Mouse (Mus musculus) CH12.LX (cell line): ENCODE data around the gene Runx2. TPM values are rescaled to one million over a fixed set of nuclear protein-coding genes. Genes with fewer than 3 reads are reported as not detected.

ENCODE experiments used
- DNase-seq: peaks from one replicate; pipeline ENCODE4 v3.0.0-alpha.2; 2013; ENCODE audit errors: extremely low read depth
- H3K27ac ChIP-seq: 2 replicates; pipeline ENCODE4 v1.5.1; 2012; ENCODE audit warnings: low read depth, mild to moderate bottlenecking, control low read depth, moderate library complexity; ENCODE audit not compliant: insufficient read depth
- H3K27me3 ChIP-seq: replicated peaks from 2 replicates; pipeline ENCODE3; 2012; ENCODE audit warnings: inconsistent platforms
- H3K36me3 ChIP-seq, 2 experiments: replicated peaks in 1 of 2; 2 replicates each; pipeline versions ENCODE3 to v1.6.1; 2012; ENCODE audit warnings: inconsistent platforms in 1 of 2, low read length in 1 of 2, mild to moderate bottlenecking in 1 of 2, mixed read lengths in 1 of 2, moderate library complexity in 1 of 2; ENCODE audit not compliant: control insufficient read depth in 1 of 2, insufficient read depth in 1 of 2
- H3K4me1 ChIP-seq, 2 experiments: 2 replicates each; pipeline ENCODE4 v1.6.1; 2012; ENCODE audit warnings: inconsistent platforms in 1 of 2, moderate library complexity in 1 of 2; ENCODE audit not compliant: insufficient read depth in 2 of 2, control insufficient read depth in 1 of 2
- H3K4me2 ChIP-seq: 2 replicates; pipeline ENCODE4 v1.6.1; 2012; ENCODE audit warnings: low read depth, mild to moderate bottlenecking, control low read depth; ENCODE audit not compliant: poor library complexity, insufficient read depth, severe bottlenecking
- H3K4me3 ChIP-seq, 3 experiments: fragments of 150-350 bp in 1 of 3; sonication (generic) in 1 of 3; replicated peaks in 1 of 3; 2 replicates each; pipeline versions ENCODE3 to v1.5.1; 2011 to 2012; ENCODE audit warnings: low read depth in 2 of 3, low read length in 2 of 3, mild to moderate bottlenecking in 2 of 3, moderate library complexity in 2 of 3, control low read depth in 1 of 3, improper control_type of control experiment in 1 of 3, inconsistent platforms in 1 of 3, mixed read lengths in 1 of 3; ENCODE audit not compliant: poor library complexity in 1 of 3
- H3K79me2 ChIP-seq: replicated peaks from 2 replicates; pipeline ENCODE4 v1.6.1; 2012; ENCODE audit warnings: mild to moderate bottlenecking, moderate library complexity; ENCODE audit not compliant: control insufficient read depth, poor library complexity, insufficient read depth, severe bottlenecking; ENCODE audit errors: extremely low read depth
- H3K9ac ChIP-seq: 2 replicates; pipeline ENCODE4 v1.6.1; 2012; ENCODE audit warnings: low read depth, mild to moderate bottlenecking, control low read depth, moderate library complexity; ENCODE audit not compliant: insufficient read depth
- H3K9me3 ChIP-seq: replicated peaks from 2 replicates; pipeline ENCODE3; 2012; ENCODE audit warnings: low read length, inconsistent platforms, mixed read lengths
- BHLHE40 ChIP-seq: IDR thresholded peaks from 2 replicates; pipeline ENCODE4 v1.6.1; 2011; ENCODE audit warnings: mild to moderate bottlenecking, low read depth, low read length, improper control_type of control experiment
- EP300 ChIP-seq: IDR thresholded peaks from 2 replicates; pipeline ENCODE4 v1.6.1; 2011; ENCODE audit warnings: low read length, improper control_type of control experiment
- HCFC1 ChIP-seq: IDR thresholded peaks from 2 replicates; pipeline ENCODE4 v1.6.1; 2012; ENCODE audit warnings: low read depth, mild to moderate bottlenecking, inconsistent platforms, low read length, improper control_type of control experiment
- IRF4 ChIP-seq: IDR thresholded peaks from 2 replicates; pipeline ENCODE4 v1.6.1; 2014; ENCODE audit warnings: low read depth, mild to moderate bottlenecking, inconsistent platforms, low read length, improper control_type of control experiment
- JUN ChIP-seq: IDR thresholded peaks from 2 replicates; pipeline ENCODE4 v1.6.1; 2011; ENCODE audit warnings: low read depth, mild to moderate bottlenecking, low read length, improper control_type of control experiment, moderate library complexity; ENCODE audit not compliant: insufficient read depth
- KAT2A ChIP-seq: IDR thresholded peaks from 2 replicates; pipeline ENCODE4 v1.6.1; 2012; ENCODE audit warnings: low read length, improper control_type of control experiment, inconsistent platforms; ENCODE audit not compliant: insufficient replicate concordance
- MAFK ChIP-seq: IDR thresholded peaks from 2 replicates; pipeline ENCODE4 v1.6.1; 2011; ENCODE audit warnings: low read length, improper control_type of control experiment; ENCODE audit not compliant: insufficient replicate concordance
- MYC ChIP-seq: IDR thresholded peaks from 2 replicates; pipeline ENCODE4 v1.6.1; 2011; ENCODE audit warnings: low read depth, mild to moderate bottlenecking, improper control_type of control experiment, low read length
- TBP ChIP-seq: conservative IDR thresholded peaks from 2 replicates; pipeline ENCODE4 v1.6.1; 2011; ENCODE audit warnings: low read depth, low read length, improper control_type of control experiment
- TCF12 ChIP-seq: IDR thresholded peaks from 2 replicates; pipeline ENCODE4 v1.6.1; 2014; ENCODE audit warnings: low read depth, mild to moderate bottlenecking, inconsistent platforms, low read length, improper control_type of control experiment
- USF2 ChIP-seq: conservative IDR thresholded peaks from 2 replicates; pipeline ENCODE4 v1.6.1; 2011; ENCODE audit warnings: low read depth, low read length, improper control_type of control experiment
- ZC3H11A ChIP-seq: IDR thresholded peaks from 2 replicates; pipeline ENCODE4 v1.6.1; 2012; ENCODE audit warnings: low read depth, mild to moderate bottlenecking, inconsistent platforms, low read length, improper control_type of control experiment
- ZNF384 ChIP-seq: IDR thresholded peaks from 2 replicates; pipeline ENCODE4 v1.6.1; 2012; ENCODE audit warnings: low read depth, low read length, improper control_type of control experiment, inconsistent platforms
- dilution Hi-C: fragments of 300-500 bp; cut with MboI; formaldehyde crosslinking; loops from 2 replicates; pipeline ENCODE4 v1.14.3; 2020; ENCODE audit warnings: low sequenced_read_pairs; ENCODE audit not compliant: extremely low pct_unique_long_range_greater_than_20kb, extremely low pct_ligation_motif_present
- in situ Hi-C: fragments of 300-500 bp; cut with MboI; formaldehyde crosslinking; loops from 3 replicates; pipeline ENCODE4 v1.14.3; 2019; ENCODE audit warnings: low sequenced_read_pairs, low pct_ligation_motif_present, low pct_unique_long_range_greater_than_20kb, mixed read lengths
- polyA plus RNA-seq: library from polyadenylated mRNA; unstranded; fragments of >175 nt; gene quantifications from 2 replicates; pipeline ENCODE4 v1.2.1, GENCODE M21; 2012; ENCODE audit warnings: low read depth; ENCODE audit not compliant: insufficient read length
- total RNA-seq, 2 experiments: library from RNA; depleted of rRNA; stranded (reverse); fragments of 300-350 nt in 1 of 2; fragments of >200 nt in 1 of 2; gene quantifications; 2 replicates each; pipeline ENCODE4 v1.2.3; 2012 to 2014

The Runx2 gene
- total and polyA plus RNA-seq, 3 experiments: 0.70 to 1.4 (median 1.1) TPM

GRCm38 (mm10) chr17:44653081-44653480 is 161.5 kb downstream of the Runx2 start (continued):
- TF ChIP-seq KAT2A: no peak
- TF ChIP-seq ZNF384: no peak

GRCm38 (mm10) chr17:44652054-44652453 is 162.5 kb downstream of the Runx2 start:
- H3K79me2 ChIP-seq: no peaks in the 10 kb centered on the region
- no peak overlapping the region for H3K4me3 ChIP-seq
- DNase-seq: no peak
- H3K4me1 ChIP-seq: peaks cover 7 to 20% of the 10 kb centered on the region in 2 experiments; a peak in 3 of 4 replicates
- no peak overlapping the region for H3K9ac ChIP-seq
- H3K36me3 ChIP-seq: no peaks in the 10 kb centered on the region
- TF ChIP-seq MYC (no peak), USF2 (no peak), BHLHE40 (no peak), JUN (no peak), EP300 (no peak), MAFK (no peak), ZC3H11A (no peak), ZNF384 (no peak), KAT2A (no peak), IRF4 (no peak), TCF12 (no peak), HCFC1 (no peak)
- in situ Hi-C loops: no loop called here
- H3K27me3 ChIP-seq: no peaks in the 10 kb centered on the region
- H3K27ac ChIP-seq: no peak overlapping the region
- dilution Hi-C loops: no loop called here
- no peaks in the 10 kb centered on the region for H3K9me3 ChIP-seq
- H3K4me2 ChIP-seq: no peak overlapping the region

GRCm38 (mm10) chr17:44651613-44652012 is 163.0 kb downstream of the Runx2 start:
- Histone ChIP-seq H3K27ac (no peak overlapping the region), H3K27me3 (no peaks in the 10 kb centered on the region), H3K4me1 (peaks cover 7 to 20% of the 10 kb centered on the region in 2 experiments; a peak in 3 of 4 replicates)
- no peak for TF ChIP-seq TBP
- TF ChIP-seq, all 38 proteins: peak for 0
- no peak overlapping the region for H3K4me3 ChIP-seq
- dilution Hi-C loops: no loop called here
- no peak for DNase-seq
- no peaks in the 10 kb centered on the region for H3K36me3 ChIP-seq
- no peak overlapping the region for H3K4me2 ChIP-seq
- no peaks in the 10 kb centered on the region for H3K9me3 ChIP-seq
- no peak overlapping the region for H3K9ac ChIP-seq
- H3K79me2 ChIP-seq: no peaks in the 10 kb centered on the region
- in situ Hi-C loops: no loop called here
